Mouse (Mus musculus): ENCODE measurements around the gene Fam24a. TPM values are rescaled to one million over a fixed set of nuclear protein-coding genes. Genes with fewer than 3 reads are reported as not detected.

Gene Fam24a
- total and polyA plus RNA-seq, 3 experiments, result not detected

- Histone ChIP-seq H3K4me3 (ENCODE audit: control insufficient read depth in 1 of 2, insufficient read depth in 1 of 2, low read depth in 2 of 2, low read length in 2 of 2) (no peak overlapping the region), H3K36me3 (ENCODE audit: control insufficient read depth in 1 of 2, insufficient read depth in 2 of 2, low read length in 2 of 2) (no peaks in the 10 kb centered on the region), H3K9ac (ENCODE audit: control insufficient read depth, low read depth, low read length, poor library complexity, severe bottlenecking) (no peak overlapping the region), H3K27me3 (ENCODE audit: control insufficient read depth in 1 of 2, insufficient read depth in 2 of 2, low read length in 2 of 2) (no peaks in the 10 kb centered on the region), H3K9me3 (replicated peaks; ENCODE audit: insufficient read depth, low read length) (no peaks in the 10 kb centered on the region), H3K79me2 (ENCODE audit: control insufficient read depth, insufficient read depth, low read length, poor library complexity) (no peaks in the 10 kb centered on the region), H3K4me1 (ENCODE audit: control insufficient read depth in 1 of 2, insufficient read depth in 2 of 2, low read length in 2 of 2) (no peaks in the 10 kb centered on the region), H3K27ac (ENCODE audit: control insufficient read depth, low read depth, low read length) (no peak overlapping the region)
- TF ChIP-seq GATA1 (IDR thresholded peaks at IDR 0.05; ENCODE audit: low read depth, low read length) (0 out of 2 replicates have a peak, but pooled peaks have one; percentile 10), USF1 (IDR thresholded peaks at IDR 0.05; ENCODE audit: low read depth, low read length) (no peak)
- peak; percentile 57 for DNase-seq (ENCODE audit: low read depth, low spot score)
Observed at GRCm38 (mm10) chr7:131331688-131332087, 2.0 kb upstream of the Fam24a start.

GRCm38 (mm10) chr7:131337502-131338068 lies 3.9 kb downstream of the Fam24a start:
- Histone ChIP-seq H3K36me3 (ENCODE audit: control insufficient read depth in 1 of 2, insufficient read depth in 2 of 2, low read length in 2 of 2) (peaks cover 0 to 9% of the 10 kb centered on the region in 2 experiments; a peak in 2 of 4 replicates), H3K27ac (ENCODE audit: control insufficient read depth, low read depth, low read length) (no peak overlapping the region), H3K4me3 (ENCODE audit: control insufficient read depth in 1 of 2, insufficient read depth in 1 of 2, low read depth in 2 of 2, low read length in 2 of 2) (no peak overlapping the region), H3K27me3 (ENCODE audit: control insufficient read depth in 1 of 2, insufficient read depth in 2 of 2, low read length in 2 of 2) (no peaks in the 10 kb centered on the region), H3K9me3 (replicated peaks; ENCODE audit: insufficient read depth, low read length) (no peaks in the 10 kb centered on the region), H3K4me1 (ENCODE audit: control insufficient read depth in 1 of 2, insufficient read depth in 2 of 2, low read length in 2 of 2) (no peaks in the 10 kb centered on the region), H3K79me2 (ENCODE audit: control insufficient read depth, insufficient read depth, low read length, poor library complexity) (no peaks in the 10 kb centered on the region), H3K9ac (ENCODE audit: control insufficient read depth, low read depth, low read length, poor library complexity, severe bottlenecking) (no peak overlapping the region)
- TF ChIP-seq CHD1 (IDR thresholded peaks at IDR 0.05; ENCODE audit: low read depth, low read length), result no peak
- no peak for TF ChIP-seq RCOR1 (IDR thresholded peaks at IDR 0.05; ENCODE audit: low read depth, low read length)
- TF ChIP-seq CTCF (IDR thresholded peaks at IDR 0.05 in 2 of 3, conservative IDR thresholded peaks at IDR 0.05 in 1 of 3; ENCODE audit: control insufficient read depth in 1 of 3, insufficient read depth in 1 of 3, low read depth in 2 of 3, low read length in 3 of 3, poor library complexity in 1 of 3, severe bottlenecking in 1 of 3), result no peak
- TF ChIP-seq MAZ (IDR thresholded peaks at IDR 0.05; ENCODE audit: low read depth, low read length), result no peak
- no peak for TF ChIP-seq ZMIZ1 (IDR thresholded peaks at IDR 0.05; ENCODE audit: low read depth, low read length)
- no peak for TF ChIP-seq ZC3H11A (IDR thresholded peaks at IDR 0.05; ENCODE audit: low read depth, low read length)
- no peak for TF ChIP-seq ELF1 (IDR thresholded peaks at IDR 0.05; ENCODE audit: low read depth, low read length)
- no peak for TF ChIP-seq UBTF (IDR thresholded peaks at IDR 0.05; ENCODE audit: borderline replicate concordance, insufficient read depth, low read depth, low read length)
- TF ChIP-seq MAX (IDR thresholded peaks at IDR 0.05; ENCODE audit: low read length), result no peak
- no peak for TF ChIP-seq GABPA (IDR thresholded peaks at IDR 0.05; ENCODE audit: low read depth, low read length)
- TF ChIP-seq TBP (IDR thresholded peaks at IDR 0.05; ENCODE audit: low read depth, low read length), result no peak
- TF ChIP-seq MEF2A (IDR thresholded peaks at IDR 0.05; ENCODE audit: extremely low read depth, insufficient replicate concordance, low read depth, low read length, poor library complexity, severe bottlenecking), result no peak
- no peak for TF ChIP-seq USF2 (IDR thresholded peaks at IDR 0.05; ENCODE audit: borderline replicate concordance in 1 of 2, insufficient read depth in 1 of 2, low read depth in 1 of 2, low read length in 2 of 2)
- DNase-seq (ENCODE audit: low read depth, low spot score), result no peak

Measured in MEL (cell line).